Mouse (Mus musculus): Measurements from ENCODE around the gene Naf1.

GRCm38 (mm10) chr8:66910684-66911083 lies 50.7 kb downstream of the Naf1 start:
- no peak for TF ChIP-seq GATA1 (IDR thresholded peaks at IDR 0.05; ENCODE audit: low read length)
- TF ChIP-seq TAL1 (IDR thresholded peaks at IDR 0.05; ENCODE audit: low read length), result no peak
